ENCODE assay signal across 8 mouse cellular contexts in genomic region chr12:118301866-118302835, GRCm38 (mm10). TPM values are rescaled to one million over a fixed set of nuclear protein-coding genes. Genes with fewer than 3 reads are reported as not detected.
DNase-seq lines count a peak whose midpoint lies in the region; ATAC-seq lines count a peak whose summit lies in the region.

No protein-coding gene starts in this region.

- peak overlapping the region; percentile 83 for H3K9ac ChIP-seq in kidney, embryonic 15.5 days

- peaks cover 22% of the 10 kb centered on the region; the same call in 1 of the 2 replicates for H3K4me1 ChIP-seq in heart, embryonic 10.5 days
- peaks cover 24% of the 10 kb centered on the region for H3K4me1 ChIP-seq in kidney, embryonic 15.5 days

- H3K27ac ChIP-seq in heart, embryonic 10.5 days = peak overlapping the region; percentile 91
- H3K27ac ChIP-seq in kidney, embryonic 15.5 days = peak overlapping the region; percentile 98

- no peaks in the 10 kb centered on the region for H3K9me3 ChIP-seq in heart, embryonic 10.5 days
- no peaks in the 10 kb centered on the region for H3K9me3 ChIP-seq in kidney, embryonic 15.5 days (replicated peaks)

- WGBS in heart, embryonic 10.5 days = under 1% methylated on average over 74 of the region's 74 CpGs
- under 1% methylated on average over 69 of the region's 74 CpGs for WGBS in kidney, embryonic 15.5 days

- peaks cover 8% of the 10 kb centered on the region; the same call in 1 of the 2 replicates for H3K36me3 ChIP-seq in heart, embryonic 10.5 days
- 0 out of 2 replicates have a peak, but pooled peaks cover 2% of the 10 kb centered on the region for H3K36me3 ChIP-seq in kidney, embryonic 15.5 days

- H3K27me3 ChIP-seq in heart, embryonic 10.5 days (ENCODE audit: insufficient read depth, poor library complexity, severe bottlenecking) = no peaks in the 10 kb centered on the region
- H3K27me3 ChIP-seq in kidney, embryonic 15.5 days = no peaks in the 10 kb centered on the region

- ATAC-seq in erythroblast, adult 5-6 weeks (replicated peaks; ENCODE audit: low FRiP score, poor library complexity, severe bottlenecking) = peak; percentile 79
- ATAC-seq in kidney, embryonic 15.5 days (replicated peaks; ENCODE audit: low FRiP score) = peak; percentile 92
- ATAC-seq in monocyte, adult 5-6 weeks (replicated peaks; ENCODE audit: insufficient number of reproducible peaks, low FRiP score, low TSS enrichment, poor library complexity, severe bottlenecking) = peak; percentile 82

- peak overlapping the region; percentile 70 for H3K4me3 ChIP-seq in heart, embryonic 10.5 days
- peak overlapping the region; percentile 93 for H3K4me3 ChIP-seq in kidney, embryonic 15.5 days (replicated peaks)

- peak; percentile 100 for DNase-seq in B cell, adult 2 months
- peak; percentile 99 for DNase-seq in brain, adult 2 months (ENCODE audit: low read depth, low spot score)
- DNase-seq in heart, embryonic 10.5 days (ENCODE audit: low spot score) = peak; percentile 99
- DNase-seq in liver = peak; percentile 100
- peak; percentile 99 to 100 for DNase-seq in spleen, postnatal 4 days (ENCODE audit: low spot score in 2 of 2)

- H3K4me2 ChIP-seq in kidney, embryonic 15.5 days = peak overlapping the region; percentile 88

RNA-seq across cellular contexts. Expression of gene Sp4, which starts 0.9 kb away (rescaled TPM):
- total RNA-seq in erythroblast, adult 5-6 weeks (2015; ENCODE audit: low replicate concordance) = 17.7 and 23.8 TPM in 2 replicates
- total RNA-seq in erythroblast, adult 5-6 weeks (2017; ENCODE audit: low replicate concordance) = 22.0 and 23.4 TPM in 2 replicates
- 7.3 and 7.8 TPM in 2 replicates for polyA plus RNA-seq in heart, embryonic 10.5 days (2016; fragmentation: Nextera tagmentation; extraction: Ambion mirVana)
- 7.8 and 9.3 TPM in 2 replicates for polyA plus RNA-seq in kidney, embryonic 15.5 days (2015; fragmentation: Nextera tagmentation; extraction: Ambion mirVana)
- total RNA-seq in monocyte, adult 5-6 weeks (2017) = 18.1 to 48.4 TPM (median 24.7 TPM) in 3 replicates

Comparison
In these comparisons a context has a peak if more than half of its experiments do, and no peak if none do; other contexts are left out.
1. Peak in every context shown above with its lines: DNase-seq, ATAC-seq, H3K4me3 ChIP-seq and H3K27ac ChIP-seq.